Mouse (Mus musculus) granulocyte monocyte progenitor cell, adult 5-6 weeks (primary cell): Measurements from ENCODE around the gene Vmn2r15. TPM values are rescaled to one million over a fixed set of nuclear protein-coding genes. Genes with fewer than 3 reads are reported as not detected.

ENCODE experiments used
- ATAC-seq: replicated peaks from 2 replicates; pipeline ENCODE4 v1.8.0; 2016; ENCODE audit warnings: mild to moderate bottlenecking, moderate TSS enrichment, inconsistent platforms; ENCODE audit not compliant: poor library complexity, severe bottlenecking
- total RNA-seq, 2 experiments: library from RNA; stranded (forward) in 1 of 2; stranded (reverse) in 1 of 2; fragments of 200-712, 200-1000 nt in 1 of 2; fragments of >200 nt in 1 of 2; fragmentation: Nextera tagmentation in 1 of 2; gene quantifications; 2 replicates each; pipeline ENCODE4 v1.2.3; 2014 to 2017

The Vmn2r15 gene
- total RNA-seq (2014; fragmentation: Nextera tagmentation) (not detected in 2 replicates), total RNA-seq (2017) (not detected in 2 replicates)

DNA sequence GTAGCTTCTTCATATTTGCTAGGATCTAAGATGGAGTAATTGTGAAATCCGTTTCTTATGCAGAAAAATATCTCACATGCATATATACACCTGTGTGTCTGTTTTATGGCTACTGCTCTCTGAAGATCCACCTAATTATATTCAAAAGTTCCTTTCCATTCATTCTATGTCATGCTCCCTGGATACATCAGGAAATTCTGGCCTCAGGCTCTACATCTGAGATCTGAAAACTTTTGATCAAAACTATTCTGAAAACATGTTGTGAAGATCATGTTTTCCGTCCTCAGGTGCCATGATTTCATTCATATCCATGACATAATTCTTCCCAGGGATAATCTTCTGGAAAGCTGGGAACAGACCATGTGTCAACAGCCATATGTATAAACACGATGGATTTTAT is at the start of gene Vmn2r15:
TSS of gene Vmn2r15 (minus strand) at position 101 of the 400 bp plus-strand sequence.
- ATAC-seq = no peak

GRCm38 (mm10) chr5:109329862-109330261 is 32.4 kb upstream of the Vmn2r15 start, which contains the start of gene Vmn2r16:
Vmn2r16 (plus strand) TSS chr5:109330162.
- ATAC-seq = no peak

GRCm38 (mm10) chr5:109294655-109295054 is 2.8 kb downstream of the Vmn2r15 start:
- ATAC-seq = no peak

Other genes with a start within 250 kb of the Vmn2r15 start
- gene Vmn2r11, start 238.1 kb downstream of the Vmn2r15 start, total RNA-seq (2014; fragmentation: Nextera tagmentation) = not detected in 2 replicates
- not detected in 2 replicates for gene Vmn2r11, start 238.1 kb downstream of the Vmn2r15 start, total RNA-seq (2017)
- gene Vmn2r12, start 199.7 kb downstream of the Vmn2r15 start, total RNA-seq (2014; fragmentation: Nextera tagmentation) = not detected in 2 replicates
- not detected in 2 replicates for gene Vmn2r12, start 199.7 kb downstream of the Vmn2r15 start, total RNA-seq (2017)
- not detected in 2 replicates for gene Vmn2r13, start 105.4 kb downstream of the Vmn2r15 start, total RNA-seq (2014; fragmentation: Nextera tagmentation)
- gene Vmn2r13, start 105.4 kb downstream of the Vmn2r15 start, total RNA-seq (2017) = not detected in 2 replicates
- gene Vmn2r14, start 72.9 kb downstream of the Vmn2r15 start, total RNA-seq (2014; fragmentation: Nextera tagmentation) = not detected in 2 replicates
- not detected in 2 replicates for gene Vmn2r14, start 72.9 kb downstream of the Vmn2r15 start, total RNA-seq (2017)
- not detected in 2 replicates for gene Vmn2r16, start 32.5 kb upstream of the Vmn2r15 start, total RNA-seq (2014; fragmentation: Nextera tagmentation)
- not detected in 2 replicates for gene Vmn2r16, start 32.5 kb upstream of the Vmn2r15 start, total RNA-seq (2017)
- gene Vmn2r17, start 122.0 kb upstream of the Vmn2r15 start, total RNA-seq (2014; fragmentation: Nextera tagmentation) = not detected in 2 replicates
- gene Vmn2r17, start 122.0 kb upstream of the Vmn2r15 start, total RNA-seq (2017) = not detected in 2 replicates